Mouse (Mus musculus) limb, embryonic 14.5 days (tissue): ENCODE results near the gene Bsn. TPM values are rescaled to one million over a fixed set of nuclear protein-coding genes. Genes with fewer than 3 reads are reported as not detected.

Experiments used
- ATAC-seq: fragments of 200-750 bp; cut with Nextera tagmentation; 2 replicates; pipeline ENCODE4 v1.8.0; 2017; ENCODE audit warnings: low read depth, moderate number of reproducible peaks, moderate TSS enrichment; ENCODE audit not compliant: low FRiP score
- DNase-seq: peaks from one replicate; pipeline ENCODE4 v3.0.0-alpha.2; 2015; ENCODE audit warnings: low spot score
- H3K27ac ChIP-seq: fragments of 300-500 bp; sonication (generic); replicated peaks from 2 replicates; pipeline ENCODE4 v1.5.1; 2014; ENCODE audit warnings: low read depth, mild to moderate bottlenecking, low read length, moderate library complexity, mixed read lengths
- H3K27me3 ChIP-seq: fragments of 300-500 bp; sonication (generic); 2 replicates; pipeline ENCODE4 v1.6.1; 2014; ENCODE audit warnings: low read length, mixed read lengths; ENCODE audit not compliant: control insufficient read depth, insufficient read depth
- H3K36me3 ChIP-seq: fragments of 300-500 bp; sonication (generic); 2 replicates; pipeline ENCODE4 v1.6.1; 2014; ENCODE audit warnings: mild to moderate bottlenecking, low read length, moderate library complexity, mixed read lengths; ENCODE audit not compliant: control insufficient read depth, insufficient read depth
- H3K4me1 ChIP-seq: fragments of 300-500 bp; sonication (generic); 2 replicates; pipeline ENCODE4 v1.6.1; 2014; ENCODE audit warnings: antibody characterized with exemption, low read length, mixed read lengths; ENCODE audit not compliant: control insufficient read depth, insufficient read depth
- H3K4me2 ChIP-seq: fragments of 300-500 bp; sonication (generic); replicated peaks from 2 replicates; pipeline ENCODE4 v1.6.1; 2014; ENCODE audit warnings: low read depth, mild to moderate bottlenecking, low read length, moderate library complexity; ENCODE audit not compliant: severe bottlenecking
- H3K4me3 ChIP-seq: fragments of 300-500 bp; sonication (generic); replicated peaks from 2 replicates; pipeline ENCODE4 v1.5.1; 2014; ENCODE audit warnings: low read length
- H3K9ac ChIP-seq: fragments of 300-500 bp; sonication (generic); 2 replicates; pipeline ENCODE4 v1.6.1; 2014; ENCODE audit warnings: mild to moderate bottlenecking, low read depth, low read length, moderate library complexity; ENCODE audit not compliant: severe bottlenecking
- H3K9me3 ChIP-seq: fragments of 300-500 bp; sonication (generic); 2 replicates; pipeline ENCODE4 v1.6.1; 2016; ENCODE audit warnings: low read length; ENCODE audit not compliant: control insufficient read depth
- POLR2A ChIP-seq: fragments of 200-500 bp; IDR thresholded peaks from 2 replicates; pipeline ENCODE4 v1.8.0; 2012; ENCODE audit warnings: inconsistent platforms, mild to moderate bottlenecking, moderate library complexity, borderline replicate concordance; ENCODE audit not compliant: insufficient read depth, insufficient read length; ENCODE audit errors: extremely low read depth
- WGBS: fragments of 180-500 bp; shearing (Covaris S2); extraction: QIAGEN DNeasy Blood & Tissue Kit; methylation state at CpG from one replicate; pipeline ENCODE4 v1.1.7; 2014; 5-methylcytosine and 5-hydroxymethylcytosine counted together
- polyA plus RNA-seq, 2 experiments: library from polyadenylated mRNA; depleted of rRNA in 1 of 2; stranded (reverse) in 1 of 2; unstranded in 1 of 2; fragments of >200 nt; fragmentation: Nextera tagmentation in 1 of 2; extraction: Ambion mirVana in 1 of 2; gene quantifications; 2 replicates each; pipeline versions ENCODE4 v1.2.1 to v1.2.3; 2012 to 2014

Bsn gene
- polyA plus RNA-seq, 2 experiments, result 0.73 to 1.1 TPM

DNA sequence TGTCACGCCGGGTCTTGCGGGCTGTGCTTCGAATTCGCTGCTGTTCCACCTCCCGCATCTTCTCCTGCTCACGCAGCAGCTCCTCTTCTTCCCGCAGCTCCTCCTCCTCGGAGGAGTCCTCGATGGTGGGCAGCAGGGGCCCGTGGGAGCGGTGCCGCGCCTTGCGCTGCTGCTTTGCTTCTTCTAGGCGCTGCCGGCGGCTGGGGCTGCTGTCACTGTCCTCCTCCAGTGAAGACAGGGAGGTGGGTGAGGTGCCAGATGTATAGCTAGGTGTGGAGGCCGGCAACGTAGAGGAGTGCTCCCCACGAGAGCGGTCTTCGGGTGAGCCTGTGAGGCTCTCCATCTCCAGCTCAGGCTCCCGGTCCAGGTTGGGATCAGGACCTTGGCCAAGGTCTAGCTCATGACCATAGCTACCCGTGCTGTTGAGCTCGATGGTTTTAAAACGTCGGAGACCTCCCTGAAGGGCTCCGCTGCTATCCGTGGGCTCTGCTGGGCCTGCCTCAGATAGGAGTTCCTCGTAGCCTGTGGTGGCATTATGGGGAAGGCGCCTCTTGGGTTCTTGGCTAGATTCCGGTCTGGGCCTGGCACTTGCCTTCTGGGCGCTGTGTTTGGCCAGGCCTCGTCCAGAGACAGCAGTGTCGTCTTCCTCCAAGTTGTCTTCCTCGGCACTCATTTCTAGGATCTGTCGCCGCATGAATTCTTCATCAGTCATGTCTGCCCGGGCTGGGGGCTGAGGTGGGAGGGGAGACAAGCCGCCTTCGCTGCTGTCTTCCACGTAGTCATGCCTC, 74.7 kb downstream of the Bsn start:
- Histone ChIP-seq H3K4me2 (no peak overlapping the region), H3K4me1 (peaks cover 16% of the 10 kb centered on the region), H3K27ac (no peak overlapping the region), H3K36me3 (no peaks in the 10 kb centered on the region), H3K9me3 (no peaks in the 10 kb centered on the region), H3K27me3 (no peaks in the 10 kb centered on the region), H3K4me3 (no peak overlapping the region), H3K9ac (0 out of 2 replicates have a peak overlapping the region, but pooled peaks have one; percentile 21)
- DNase-seq, result no peak
- no peak for ATAC-seq
- WGBS, result 69% methylated on average over 43 of the region's 43 CpGs
- no peak for TF ChIP-seq POLR2A

DNA sequence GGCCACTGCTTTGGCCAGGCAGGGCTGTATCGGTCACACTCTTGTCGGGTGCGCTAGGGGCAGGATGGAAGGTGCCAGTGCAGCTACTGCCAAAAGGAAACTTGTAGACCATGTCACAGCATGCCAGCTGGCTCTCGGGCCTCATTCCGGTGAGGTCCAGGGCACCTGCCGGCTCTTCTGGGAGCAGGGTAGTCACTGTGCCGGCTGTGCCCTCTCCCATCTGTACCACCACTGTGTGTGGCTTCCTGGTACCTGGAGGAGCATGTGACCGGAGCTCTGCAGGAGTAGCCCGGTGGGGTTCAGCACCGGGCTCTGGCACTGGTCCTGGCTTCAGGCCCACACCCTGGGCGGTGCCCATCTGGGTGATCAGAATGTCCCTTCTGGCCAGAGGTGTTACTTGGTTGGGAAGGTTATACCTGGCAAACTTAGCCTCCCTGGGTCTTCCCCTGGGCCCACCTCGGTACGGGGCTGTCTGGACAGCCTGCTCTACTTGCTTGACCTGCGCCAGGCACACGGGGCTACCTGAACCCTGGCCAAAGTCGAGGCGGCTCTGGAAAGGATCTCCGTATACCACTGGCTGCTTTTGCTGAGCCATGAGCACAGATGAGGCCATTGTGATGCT, 77.4 kb downstream of the Bsn start:
- Histone ChIP-seq H3K4me2 (no peak overlapping the region), H3K9me3 (no peaks in the 10 kb centered on the region), H3K9ac (no peak overlapping the region), H3K27me3 (no peaks in the 10 kb centered on the region), H3K27ac (no peak overlapping the region), H3K4me1 (peaks cover 12% of the 10 kb centered on the region), H3K4me3 (no peak overlapping the region), H3K36me3 (no peaks in the 10 kb centered on the region)
- WGBS, result 92% methylated on average over 18 of the region's 18 CpGs
- DNase-seq, result no peak
- ATAC-seq, result no peak
- TF ChIP-seq POLR2A, result no peak

DNA sequence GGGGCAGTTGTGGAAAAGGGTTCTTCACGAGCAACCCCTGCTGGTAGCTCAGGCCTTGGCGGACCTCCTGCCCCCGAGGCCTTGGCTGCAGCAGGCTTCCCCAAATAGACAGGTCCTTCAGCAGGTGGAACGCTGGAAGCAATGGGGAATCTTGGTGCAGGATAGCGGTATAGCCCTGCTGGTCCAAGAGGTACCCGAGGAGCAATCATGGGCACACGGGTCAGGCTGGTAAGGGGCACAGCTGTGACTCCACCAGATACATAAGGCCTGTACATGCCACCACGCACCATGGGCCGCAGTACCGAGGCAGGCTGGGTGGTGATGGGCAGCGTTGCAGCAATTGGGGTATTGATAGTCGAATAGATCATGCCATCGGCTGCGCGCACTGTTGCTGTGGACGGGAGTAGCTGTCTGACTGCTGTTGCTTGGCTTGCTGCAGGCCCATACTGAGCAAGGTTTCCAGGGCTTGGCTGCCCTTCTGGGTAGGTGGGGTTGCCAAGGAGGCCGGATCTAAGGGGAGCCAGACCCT, 78.5 kb downstream of the Bsn start:
- no peak for DNase-seq
- peak overlapping the region; percentile 26 for H3K4me3 ChIP-seq
- H3K27me3 ChIP-seq, result no peaks in the 10 kb centered on the region
- no peaks in the 10 kb centered on the region for H3K9me3 ChIP-seq
- H3K9ac ChIP-seq, result peak overlapping the region; percentile 61
- no peak overlapping the region for H3K27ac ChIP-seq
- 75% methylated on average over 17 of the region's 17 CpGs for WGBS
- no peak for TF ChIP-seq POLR2A
- H3K36me3 ChIP-seq, result no peaks in the 10 kb centered on the region
- H3K4me2 ChIP-seq, result peak overlapping the region; percentile 52
- peaks cover 9% of the 10 kb centered on the region for H3K4me1 ChIP-seq
- 0 out of 2 replicates have a peak, but pooled peaks have one; percentile 7 for ATAC-seq

DNA sequence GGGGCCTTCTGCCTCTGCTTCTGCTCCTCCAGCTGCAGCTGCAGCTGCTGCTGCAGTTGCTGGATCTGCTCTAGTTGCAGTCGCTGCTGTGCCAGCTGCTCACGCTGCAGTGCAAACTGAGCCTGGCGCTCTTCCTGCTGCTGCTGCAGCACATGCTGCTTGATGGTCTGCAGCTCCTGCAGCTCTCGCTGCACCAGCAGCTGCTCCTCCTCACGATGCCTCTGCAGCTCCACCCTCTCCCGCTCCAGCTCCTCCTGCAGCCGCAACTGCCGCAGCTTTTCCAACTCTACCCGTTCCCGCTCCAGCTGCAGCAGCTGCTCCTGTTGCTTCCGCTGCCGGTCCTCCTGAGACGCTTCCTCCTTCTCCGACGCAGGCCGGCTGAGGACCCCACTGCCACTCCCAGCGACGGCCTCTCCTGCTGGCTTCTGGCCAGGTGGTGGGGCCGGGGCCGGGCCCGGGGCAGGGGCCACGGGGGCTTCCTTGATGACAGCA, 79.0 kb downstream of the Bsn start:
- Histone ChIP-seq H3K27me3 (no peaks in the 10 kb centered on the region), H3K4me1 (peaks cover 9% of the 10 kb centered on the region), H3K36me3 (no peaks in the 10 kb centered on the region), H3K27ac (no peak overlapping the region), H3K4me3 (peak overlapping the region; percentile 26), H3K9me3 (no peaks in the 10 kb centered on the region), H3K9ac (peak overlapping the region; percentile 61), H3K4me2 (peak overlapping the region; percentile 52)
- DNase-seq (peak; percentile 29), ATAC-seq (peak; percentile 8; the same call in 1 of the 2 replicates)
- WGBS, result 7% methylated on average over 22 of the region's 22 CpGs
- TF ChIP-seq POLR2A, result no peak

DNA sequence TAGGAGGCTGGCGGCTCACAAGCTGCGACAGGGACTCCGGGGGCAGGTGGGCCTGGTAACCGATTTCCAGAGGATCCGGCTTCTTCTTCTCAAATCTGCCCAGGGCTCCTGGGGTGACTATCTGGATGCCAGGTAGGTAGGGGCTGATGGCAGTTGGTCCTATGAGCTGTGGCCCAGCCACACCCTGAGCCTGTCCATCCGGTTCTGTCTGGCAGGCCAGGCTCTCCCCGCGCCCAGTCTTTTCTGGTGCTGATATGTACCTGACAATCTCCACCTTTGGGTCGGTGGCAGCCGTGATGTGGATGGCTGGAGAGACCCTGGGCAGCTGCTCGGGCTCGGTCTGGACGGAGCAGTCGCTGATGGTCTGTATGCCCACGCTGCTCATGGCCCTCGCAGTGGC, 80.0 kb downstream of the Bsn start:
- H3K36me3 ChIP-seq, result no peaks in the 10 kb centered on the region
- WGBS, result 84% methylated on average over 16 of the region's 16 CpGs
- no peak overlapping the region for H3K27ac ChIP-seq
- no peaks in the 10 kb centered on the region for H3K9me3 ChIP-seq
- no peak for ATAC-seq
- no peaks in the 10 kb centered on the region for H3K27me3 ChIP-seq
- no peak overlapping the region; the same call in 1 of the 2 replicates for H3K4me2 ChIP-seq
- no peak overlapping the region for H3K9ac ChIP-seq
- no peak for DNase-seq
- no peak for TF ChIP-seq POLR2A
- peaks cover 13% of the 10 kb centered on the region for H3K4me1 ChIP-seq
- no peak overlapping the region for H3K4me3 ChIP-seq
